Mouse (Mus musculus): ENCODE results near the gene Gpr137.

The Gpr137 gene

GRCm38 (mm10) chr19:6972247-6972917 lies 30.1 kb upstream of the Gpr137 start:
- DNase-seq, result no peak

GRCm38 (mm10) chr19:6971644-6972043 lies 29.4 kb upstream of the Gpr137 start:
- DNase-seq, result no peak

GRCm38 (mm10) chr19:6970460-6971085 lies 28.3 kb upstream of the Gpr137 start:
- no peak for DNase-seq

- peak; percentile 75 for DNase-seq
Observed at GRCm38 (mm10) chr19:6969665-6970381, 27.5 kb upstream of the Gpr137 start.

GRCm38 (mm10) chr19:6969291-6969664 lies 27.0 kb upstream of the Gpr137 start:
- DNase-seq, result no peak

- peak; percentile 70 for DNase-seq
Observed at GRCm38 (mm10) chr19:6968491-6969271, 26.4 kb upstream of the Gpr137 start.

GRCm38 (mm10) chr19:6956461-6956860 lies 14.2 kb upstream of the Gpr137 start:
- DNase-seq, result no peak

GRCm38 (mm10) chr19:6955424-6955823 lies 13.1 kb upstream of the Gpr137 start:
- no peak for DNase-seq

GRCm38 (mm10) chr19:6954046-6954445 lies 11.8 kb upstream of the Gpr137 start:
- peak; percentile 79 for DNase-seq

GRCm38 (mm10) chr19:6952712-6953037 lies 10.4 kb upstream of the Gpr137 start:
- peak; percentile 87 for DNase-seq

- peak; percentile 94 for DNase-seq
Observed at GRCm38 (mm10) chr19:6951994-6952711, 9.9 kb upstream of the Gpr137 start.

GRCm38 (mm10) chr19:6951381-6951968 lies 9.2 kb upstream of the Gpr137 start:
- DNase-seq, result peak; percentile 98

GRCm38 (mm10) chr19:6950613-6951153 lies 8.4 kb upstream of the Gpr137 start:
- DNase-seq, result peak; percentile 59

- no peak for DNase-seq
Observed at GRCm38 (mm10) chr19:6949951-6950350, 7.7 kb upstream of the Gpr137 start.

- DNase-seq, result no peak
Observed at GRCm38 (mm10) chr19:6949532-6949931, 7.3 kb upstream of the Gpr137 start.

GRCm38 (mm10) chr19:6948186-6948585 lies 5.9 kb upstream of the Gpr137 start:
- no peak for DNase-seq

GRCm38 (mm10) chr19:6947742-6948141 lies 5.5 kb upstream of the Gpr137 start:
- no peak for DNase-seq

- DNase-seq, result no peak
Observed at GRCm38 (mm10) chr19:6943709-6944108, 1.4 kb upstream of the Gpr137 start.

- DNase-seq, result no peak
Observed at GRCm38 (mm10) chr19:6942764-6943163, 484 bp upstream of the Gpr137 start.

GRCm38 (mm10) chr19:6941372-6942248 lies 670 bp downstream of the Gpr137 start, which contains the start of gene Bad:
Gene Bad, plus strand, starts transcription at chr19:6941861.
- DNase-seq, result peak; percentile 95
